Mouse (Mus musculus) regulatory T cell (primary cell): ENCODE data around the gene Pibf1.

Experiments
- in situ Hi-C: fragments of 300-600 bp; cut with MboI, MseI; formaldehyde crosslinking; loops from one replicate; pipeline ENCODE4 v1.15.1; 2025; ENCODE audit warnings: high pct_unique_total_duplicates

The Pibf1 gene

GRCm38 (mm10) chr14:99141786-99142633 is 42.8 kb downstream of the Pibf1 start:
- in situ Hi-C loops = no loop called here

DNA sequence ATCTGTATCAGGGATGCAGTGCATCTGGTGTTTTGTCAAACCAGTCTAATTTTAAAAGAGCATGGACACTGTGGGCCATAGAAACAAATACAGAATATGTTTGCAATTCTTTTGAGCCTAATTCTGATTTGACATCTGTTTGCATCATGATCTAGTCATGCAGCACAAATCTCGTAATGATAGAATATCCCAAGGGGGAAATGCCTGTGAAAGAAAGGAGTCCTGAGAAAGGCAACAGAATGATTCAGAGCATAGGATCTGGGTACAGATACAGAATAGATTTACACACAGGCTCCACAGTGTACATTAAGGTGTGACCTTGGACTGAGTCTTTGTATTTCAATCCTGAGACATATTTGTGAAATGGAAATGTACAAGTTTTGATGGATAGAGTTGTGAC is 47.6 kb downstream of the Pibf1 start:
- in situ Hi-C loops = loop anchor here (5.0 kb wide), 1 partner anchor 745 kb away; no protein-coding TSS in a partner anchor

DNA sequence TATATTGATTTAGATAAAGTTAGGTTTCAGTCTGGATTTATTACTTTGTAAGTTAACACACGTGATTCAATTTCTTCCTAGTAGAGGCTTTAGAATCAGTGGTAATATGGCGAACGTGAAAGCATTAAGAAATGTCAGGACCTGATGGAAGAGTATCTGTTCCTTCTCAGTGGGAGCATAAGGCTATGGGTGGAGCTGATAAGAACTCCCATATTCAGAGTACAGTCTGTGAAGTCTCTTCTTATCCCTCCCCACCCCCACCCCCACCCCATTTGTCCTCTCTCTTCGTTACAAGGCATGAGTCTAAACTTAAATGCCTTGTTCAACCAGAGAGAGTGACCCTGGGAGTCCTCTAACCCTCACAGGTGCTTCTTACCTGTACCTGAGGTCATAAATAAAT is 53.5 kb downstream of the Pibf1 start:
- in situ Hi-C loops = no loop called here

- in situ Hi-C loops = no loop called here
Measured at GRCm38 (mm10) chr14:99159940-99160339, 60.7 kb downstream of the Pibf1 start.

GRCm38 (mm10) chr14:99163051-99163450 is 63.8 kb downstream of the Pibf1 start:
- in situ Hi-C loops = no loop called here

DNA sequence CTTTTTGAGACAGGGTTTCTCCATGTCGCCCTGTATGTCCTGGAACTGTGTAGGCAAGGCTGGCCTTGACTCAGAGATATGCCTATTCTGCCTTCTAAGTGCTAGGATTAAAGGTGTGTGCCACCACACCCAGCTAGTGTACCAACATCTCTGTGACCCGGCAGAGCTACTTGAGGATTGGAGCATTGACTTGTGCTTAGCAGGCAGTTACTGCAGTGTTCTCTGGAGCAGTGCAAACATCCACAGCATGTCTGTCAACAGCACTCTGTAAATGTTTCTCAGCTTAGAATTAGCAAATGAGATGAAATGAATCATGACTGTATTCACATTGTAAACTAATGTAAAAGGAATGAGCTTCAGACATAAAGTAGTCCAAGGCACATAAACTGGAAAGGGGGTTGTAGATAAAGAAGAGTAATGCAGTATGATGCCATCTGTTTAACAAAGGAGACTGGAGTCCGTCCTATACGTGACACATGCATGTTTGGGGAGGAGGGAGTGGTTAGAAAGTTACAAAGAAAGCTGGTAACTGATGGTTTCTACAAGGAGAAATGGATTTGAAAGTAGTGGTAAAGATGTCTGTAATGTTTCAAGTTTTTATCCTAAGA is 75.0 kb downstream of the Pibf1 start:
- in situ Hi-C loops = no loop called here

DNA sequence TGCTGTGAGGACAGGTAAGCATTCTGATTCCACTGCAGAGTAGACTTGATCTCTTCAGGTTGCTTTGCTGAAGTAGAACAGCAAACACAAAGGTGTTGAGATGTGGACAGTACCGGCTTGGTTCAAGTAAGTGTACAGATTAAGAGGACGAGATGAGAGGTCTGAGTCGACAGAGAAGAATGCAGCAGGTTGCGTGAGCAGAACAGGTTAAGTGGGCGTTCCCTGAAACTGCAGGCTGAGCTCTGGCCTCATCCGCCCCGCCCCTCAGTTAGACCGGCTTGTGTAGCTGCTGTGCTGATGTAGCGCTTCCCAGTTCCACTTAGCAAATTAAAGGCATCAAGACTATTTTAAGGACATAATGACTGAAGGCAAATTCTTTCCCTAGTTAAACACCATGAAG is 77.3 kb downstream of the Pibf1 start:
- in situ Hi-C loops = no loop called here

GRCm38 (mm10) chr14:99190153-99190790 is 91.0 kb downstream of the Pibf1 start:
- in situ Hi-C loops = loop anchor here (10.0 kb wide), 1 partner anchor 1985 kb away; no protein-coding TSS in a partner anchor

DNA sequence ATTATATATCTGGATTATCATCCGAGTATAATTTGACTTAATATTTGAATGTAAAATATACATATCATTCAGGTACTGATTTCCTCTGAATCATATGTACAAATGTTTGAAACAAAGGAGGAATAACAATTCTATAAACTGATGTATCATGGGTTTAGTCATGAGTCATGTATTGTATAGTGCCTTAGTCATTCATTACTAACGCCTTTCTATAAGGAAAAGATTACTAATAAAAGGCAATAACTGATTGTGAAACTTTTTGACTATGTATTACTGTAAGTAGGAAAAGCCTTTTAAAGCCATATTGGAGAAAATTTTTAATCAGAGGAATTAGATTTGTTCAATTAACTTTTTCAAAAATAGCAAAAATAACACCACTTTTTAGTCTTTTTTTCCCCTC is 106.6 kb downstream of the Pibf1 start:
- in situ Hi-C loops = no loop called here

GRCm38 (mm10) chr14:99206591-99206990 is 107.4 kb downstream of the Pibf1 start:
- in situ Hi-C loops = no loop called here

GRCm38 (mm10) chr14:99210431-99210830 is 111.2 kb downstream of the Pibf1 start:
- in situ Hi-C loops = no loop called here

- in situ Hi-C loops = no loop called here
Measured at GRCm38 (mm10) chr14:99218396-99219012, 119.3 kb downstream of the Pibf1 start.

GRCm38 (mm10) chr14:99219757-99220171 is 120.5 kb downstream of the Pibf1 start:
- in situ Hi-C loops = no loop called here

DNA sequence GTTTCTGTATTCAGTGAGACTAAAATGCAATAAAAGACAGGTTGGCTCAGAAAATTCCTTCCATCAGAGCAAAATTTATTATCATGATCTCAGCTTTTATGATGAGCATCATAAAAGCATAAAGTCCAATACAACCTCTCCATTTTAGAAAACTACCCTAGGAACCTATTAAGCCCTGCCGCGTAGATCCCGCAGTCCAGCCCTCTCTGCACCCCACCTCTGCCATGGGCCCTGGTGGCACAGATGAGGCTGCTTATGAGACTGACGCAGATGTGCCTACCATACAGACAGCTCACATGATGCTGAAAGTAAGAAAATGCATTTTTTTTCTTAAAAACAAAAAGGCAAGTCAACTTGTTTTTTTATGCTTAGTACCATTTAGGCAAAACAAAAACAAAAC is 126.7 kb downstream of the Pibf1 start:
- in situ Hi-C loops = no loop called here

DNA sequence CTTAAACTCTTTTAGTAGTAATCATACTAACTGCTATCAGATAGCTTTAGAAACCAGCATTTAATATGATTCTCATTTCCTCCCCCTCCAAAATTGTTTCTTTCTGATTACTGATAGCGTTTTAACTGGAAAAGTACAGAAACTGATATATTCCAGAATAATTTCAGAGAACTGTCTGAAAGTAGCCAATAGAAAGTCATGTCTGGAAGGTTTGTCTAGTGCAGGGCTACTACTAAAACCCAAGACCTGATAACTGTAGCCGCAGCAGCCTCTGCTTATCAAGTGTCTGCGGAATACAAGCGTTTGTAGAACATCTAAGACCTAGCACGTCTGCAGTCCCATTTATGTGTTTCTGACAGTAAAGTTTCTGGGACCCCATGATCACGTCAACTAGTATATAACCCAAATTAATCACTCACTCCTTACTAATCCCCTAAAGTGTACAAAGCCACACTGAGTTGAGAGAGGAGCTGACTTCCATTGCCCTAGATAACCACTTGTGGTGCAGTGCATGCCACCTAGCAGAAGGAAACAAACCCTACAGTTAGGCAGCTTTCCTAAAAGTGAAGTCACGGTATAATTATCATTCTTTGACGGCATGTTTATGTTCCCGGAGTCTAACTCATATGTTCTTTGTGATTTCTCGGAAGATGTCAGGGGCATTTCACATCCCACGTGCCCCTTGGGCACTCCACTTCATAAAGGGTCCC is 130.0 kb downstream of the Pibf1 start:
- in situ Hi-C loops = no loop called here

GRCm38 (mm10) chr14:99233056-99233455 is 133.8 kb downstream of the Pibf1 start:
- in situ Hi-C loops = no loop called here

GRCm38 (mm10) chr14:99237115-99237514 is 137.9 kb downstream of the Pibf1 start:
- in situ Hi-C loops = no loop called here

DNA sequence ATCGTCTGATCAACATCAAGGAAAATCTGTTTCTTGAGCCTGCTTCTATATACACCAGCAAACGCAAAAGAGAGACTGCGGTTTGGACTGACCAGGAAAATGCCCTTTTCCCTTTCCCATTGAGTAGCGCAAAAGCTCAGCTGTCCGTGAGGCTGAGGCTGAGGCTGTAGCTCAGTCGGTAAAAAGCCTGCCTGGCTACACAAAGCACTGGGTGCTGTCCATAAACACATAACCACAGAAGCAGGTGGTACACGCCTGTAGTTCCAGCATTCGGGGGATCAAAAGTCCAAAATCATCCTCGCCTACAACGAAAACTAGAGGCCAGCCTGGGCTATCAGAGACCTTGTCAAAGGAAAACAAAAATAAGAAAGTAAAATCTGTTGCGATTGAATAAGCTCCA is 141.3 kb downstream of the Pibf1 start:
- in situ Hi-C loops = no loop called here

DNA sequence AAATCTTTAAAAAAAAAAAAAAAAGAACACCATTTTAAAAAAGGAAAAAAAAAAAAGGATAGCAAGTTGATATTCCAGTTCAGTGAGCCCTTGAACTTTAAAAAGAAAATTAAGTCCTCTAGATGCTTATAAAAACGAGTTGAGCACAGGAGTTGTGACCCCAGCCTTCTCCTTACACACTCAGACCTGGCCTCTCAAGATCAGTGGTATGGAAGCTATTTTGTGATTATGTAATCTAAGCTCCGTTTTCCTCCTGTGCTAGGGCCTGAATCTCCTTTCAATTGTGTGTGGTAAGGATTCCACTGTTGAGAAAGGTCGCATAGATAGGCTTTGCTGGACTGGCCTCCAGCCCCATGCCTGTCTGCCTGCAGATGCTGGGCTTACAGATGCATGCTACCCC is 145.3 kb downstream of the Pibf1 start:
- in situ Hi-C loops = no loop called here

GRCm38 (mm10) chr14:99262026-99262425 is 162.8 kb downstream of the Pibf1 start:
- in situ Hi-C loops = no loop called here

- in situ Hi-C loops = no loop called here
Measured at GRCm38 (mm10) chr14:99263816-99264215, 164.6 kb downstream of the Pibf1 start.

DNA sequence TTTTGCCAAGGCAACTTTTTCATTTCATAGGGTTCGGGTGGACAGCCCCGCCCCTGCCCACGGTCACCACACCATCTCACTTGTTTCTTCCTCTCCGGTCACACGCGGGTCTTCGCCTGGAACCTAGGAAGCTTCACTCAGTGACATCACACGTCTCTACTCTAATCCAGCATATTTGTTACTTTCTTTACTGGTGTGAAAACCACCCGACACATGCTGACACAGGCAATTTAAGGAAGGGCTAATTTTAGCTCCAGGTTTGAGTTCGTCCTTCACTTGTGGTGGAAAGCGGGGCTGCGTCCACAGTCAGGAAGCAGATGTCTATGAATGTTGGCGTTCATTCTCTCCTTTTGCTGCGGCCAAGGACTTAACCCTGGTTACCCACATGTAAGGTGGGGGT is 166.6 kb downstream of the Pibf1 start:
- in situ Hi-C loops = no loop called here
